Mouse (Mus musculus) cortical plate, adult 2 months (tissue): ENCODE data around the gene Card10.

Source experiments
- CTCF ChIP-seq: fragments of 200-500 bp; IDR thresholded peaks from 2 replicates; pipeline ENCODE4 v1.5.1; 2011; ENCODE audit warnings: mild to moderate bottlenecking, control low read depth, low read length; ENCODE audit not compliant: insufficient read depth; ENCODE audit errors: extremely low read depth
- POLR2A ChIP-seq: fragments of 200-500 bp; IDR thresholded peaks from 2 replicates; pipeline ENCODE4 v1.6.1; 2011; ENCODE audit warnings: mild to moderate bottlenecking, low read length, control low read depth; ENCODE audit not compliant: insufficient read depth; ENCODE audit errors: extremely low read depth

- TF ChIP-seq CTCF (no peak), POLR2A (no peak)
These were observed 65.7 kb downstream of the Card10 start for GRCm38 (mm10) chr15:78737146-78737545.
